Mouse (Mus musculus): ENCODE data around the gene Inhbb. TPM values are rescaled to one million over a fixed set of nuclear protein-coding genes. Genes with fewer than 3 reads are reported as not detected.

Inhbb gene
- polyA plus RNA-seq, 1 experiment from 2014 or later = 0.55 TPM

- H3K4me3 ChIP-seq (replicated peaks; ENCODE audit: low read depth, low read length) = no peak overlapping the region
- no peaks in the 10 kb centered on the region for H3K4me1 ChIP-seq (replicated peaks; ENCODE audit: insufficient read depth, low read length)
- no peak for TF ChIP-seq CTCF (IDR thresholded peaks at IDR 0.05; ENCODE audit: low read depth)
- ATAC-seq (replicated peaks; ENCODE audit: low FRiP score, low read depth) (no peak), DNase-seq (ENCODE audit: low spot score) (no peak)
- no peaks in the 10 kb centered on the region for H3K27me3 ChIP-seq (ENCODE audit: insufficient read depth, low read length)
- no peak overlapping the region for H3K27ac ChIP-seq
- H3K36me3 ChIP-seq (ENCODE audit: insufficient read depth, low read length) = no peaks in the 10 kb centered on the region
- H3K4me2 ChIP-seq (ENCODE audit: low read length) = no peak overlapping the region
- 93% methylated on average over 9 of the region's 9 CpGs for WGBS
- H3K9me3 ChIP-seq (replicated peaks; ENCODE audit: low read length) = no peaks in the 10 kb centered on the region
- no peak overlapping the region for H3K9ac ChIP-seq (ENCODE audit: low read depth, low read length)
Observed at GRCm38 (mm10) chr1:119438105-119438637, 16.1 kb upstream of the Inhbb start.

DNA sequence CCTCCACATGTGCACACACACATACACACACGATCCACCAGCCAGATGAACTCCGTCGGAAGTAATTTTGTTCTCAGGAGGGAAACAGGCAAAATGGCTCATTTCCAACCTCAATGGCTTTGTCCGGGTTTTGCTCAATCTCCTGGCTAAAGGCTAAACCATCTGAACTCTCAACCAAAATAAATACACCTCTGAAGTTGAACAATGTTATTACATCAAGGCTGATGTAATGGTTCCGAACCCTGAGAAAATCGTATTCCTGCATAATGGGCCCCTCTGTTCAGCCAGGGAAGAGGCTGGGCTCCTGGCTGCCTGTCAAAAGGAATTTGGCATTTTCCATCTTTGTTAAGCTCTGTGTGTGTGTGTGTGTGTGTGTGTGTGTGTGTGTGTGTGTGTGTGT is 15.4 kb upstream of the Inhbb start:
- H3K4me2 ChIP-seq (ENCODE audit: low read length) = no peak overlapping the region
- no peaks in the 10 kb centered on the region for H3K36me3 ChIP-seq (ENCODE audit: insufficient read depth, low read length)
- H3K9me3 ChIP-seq (replicated peaks; ENCODE audit: low read length) = no peaks in the 10 kb centered on the region
- DNase-seq (ENCODE audit: low spot score) (no peak), ATAC-seq (replicated peaks; ENCODE audit: low FRiP score, low read depth) (no peak)
- H3K9ac ChIP-seq (ENCODE audit: low read depth, low read length) = no peak overlapping the region
- no peak for TF ChIP-seq CTCF (IDR thresholded peaks at IDR 0.05; ENCODE audit: low read depth)
- WGBS = 68% methylated on average over 6 of the region's 6 CpGs
- no peaks in the 10 kb centered on the region for H3K4me1 ChIP-seq (replicated peaks; ENCODE audit: insufficient read depth, low read length)
- no peak overlapping the region for H3K4me3 ChIP-seq (replicated peaks; ENCODE audit: low read depth, low read length)
- H3K27me3 ChIP-seq (ENCODE audit: insufficient read depth, low read length) = no peaks in the 10 kb centered on the region
- no peak overlapping the region for H3K27ac ChIP-seq

GRCm38 (mm10) chr1:119424141-119424860 is 2.3 kb upstream of the Inhbb start:
- no peak overlapping the region for H3K27ac ChIP-seq
- ATAC-seq (replicated peaks; ENCODE audit: low FRiP score, low read depth) (no peak), DNase-seq (ENCODE audit: low spot score) (peak; percentile 3)
- TF ChIP-seq CTCF (IDR thresholded peaks at IDR 0.05; ENCODE audit: low read depth) = no peak
- no peak overlapping the region for H3K9ac ChIP-seq (ENCODE audit: low read depth, low read length)
- H3K9me3 ChIP-seq (replicated peaks; ENCODE audit: low read length) = no peaks in the 10 kb centered on the region
- H3K4me2 ChIP-seq (ENCODE audit: low read length) = no peak overlapping the region
- H3K36me3 ChIP-seq (ENCODE audit: insufficient read depth, low read length) = no peaks in the 10 kb centered on the region
- H3K27me3 ChIP-seq (ENCODE audit: insufficient read depth, low read length) = peaks cover 33% of the 10 kb centered on the region
- 10% methylated on average over 6 of the region's 6 CpGs for WGBS
- H3K4me1 ChIP-seq (replicated peaks; ENCODE audit: insufficient read depth, low read length) = peaks cover 14% of the 10 kb centered on the region
- no peak overlapping the region for H3K4me3 ChIP-seq (replicated peaks; ENCODE audit: low read depth, low read length)

DNA sequence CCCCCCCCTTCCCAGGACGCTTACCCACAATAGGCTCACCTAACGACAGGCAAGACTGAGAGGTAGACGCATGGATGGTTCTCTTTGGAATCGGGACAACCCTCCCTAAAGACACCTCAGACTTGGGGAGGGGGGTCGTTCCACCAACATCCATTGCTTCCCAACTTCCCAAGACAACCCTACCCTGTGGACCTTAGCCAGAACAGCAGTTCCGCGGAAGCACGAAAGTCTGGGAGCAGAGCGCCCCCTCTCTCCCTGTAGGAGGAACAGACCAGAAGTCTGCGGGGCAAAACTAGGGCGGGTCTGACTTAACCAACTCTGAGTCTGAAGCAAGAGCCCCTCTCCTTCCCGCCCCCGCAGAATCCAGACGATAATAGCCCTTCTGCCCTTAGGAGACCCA is 1.5 kb upstream of the Inhbb start:
- DNase-seq (ENCODE audit: low spot score) (peak; percentile 79), ATAC-seq (replicated peaks; ENCODE audit: low FRiP score, low read depth) (0 out of 2 replicates have a peak, but pooled peaks have one; percentile 27)
- Histone ChIP-seq H3K4me2 (ENCODE audit: low read length) (no peak overlapping the region), H3K4me3 (replicated peaks; ENCODE audit: low read depth, low read length) (no peak overlapping the region), H3K27ac (no peak overlapping the region), H3K9ac (ENCODE audit: low read depth, low read length) (no peak overlapping the region), H3K36me3 (ENCODE audit: insufficient read depth, low read length) (no peaks in the 10 kb centered on the region), H3K9me3 (replicated peaks; ENCODE audit: low read length) (no peaks in the 10 kb centered on the region), H3K27me3 (ENCODE audit: insufficient read depth, low read length) (peaks cover 41% of the 10 kb centered on the region), H3K4me1 (replicated peaks; ENCODE audit: insufficient read depth, low read length) (peaks cover 14% of the 10 kb centered on the region)
- 4% methylated on average over 14 of the region's 14 CpGs for WGBS
- TF ChIP-seq CTCF (IDR thresholded peaks at IDR 0.05; ENCODE audit: low read depth) = peak; percentile 74

DNA sequence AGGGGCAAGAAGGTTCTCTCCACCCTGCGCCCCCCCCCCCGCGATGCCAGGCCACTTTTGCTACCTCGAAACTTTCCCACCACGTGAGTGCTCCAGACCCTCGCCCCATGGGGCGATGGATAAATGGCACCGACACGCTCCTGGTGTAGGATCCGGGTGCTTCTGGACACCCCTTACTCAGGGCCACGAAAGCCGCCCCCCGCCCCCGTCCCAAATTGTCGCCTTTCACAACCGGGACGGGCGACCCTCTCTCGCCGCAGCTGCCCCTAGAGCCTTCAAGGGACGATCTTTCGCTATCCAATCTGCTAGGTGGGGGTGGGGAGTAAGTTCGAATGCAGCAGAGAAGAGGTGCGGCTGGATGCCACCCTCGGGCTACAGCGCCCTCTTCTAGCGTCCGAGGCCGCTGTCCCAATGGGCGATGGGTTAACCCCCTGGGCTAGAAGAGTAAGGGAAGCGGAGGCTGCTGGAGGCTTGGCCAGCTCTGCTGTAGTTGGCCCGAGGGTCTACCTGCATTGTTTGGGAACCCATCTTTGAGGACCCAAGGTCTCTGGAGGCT is 490 bp upstream of the Inhbb start:
- peak; percentile 12; the same call in 1 of the 2 replicates for TF ChIP-seq CTCF (IDR thresholded peaks at IDR 0.05; ENCODE audit: low read depth)
- Histone ChIP-seq H3K4me3 (replicated peaks; ENCODE audit: low read depth, low read length) (peak overlapping the region; percentile 57), H3K9ac (ENCODE audit: low read depth, low read length) (no peak overlapping the region), H3K27me3 (ENCODE audit: insufficient read depth, low read length) (peaks cover 51% of the 10 kb centered on the region), H3K4me2 (ENCODE audit: low read length) (peak overlapping the region; percentile 98), H3K36me3 (ENCODE audit: insufficient read depth, low read length) (no peaks in the 10 kb centered on the region), H3K9me3 (replicated peaks; ENCODE audit: low read length) (no peaks in the 10 kb centered on the region), H3K4me1 (replicated peaks; ENCODE audit: insufficient read depth, low read length) (peaks cover 14% of the 10 kb centered on the region), H3K27ac (no peak overlapping the region)
- WGBS = 1% methylated on average over 29 of the region's 32 CpGs
- DNase-seq (ENCODE audit: low spot score) (peak; percentile 11), ATAC-seq (replicated peaks; ENCODE audit: low FRiP score, low read depth) (no peak)

DNA sequence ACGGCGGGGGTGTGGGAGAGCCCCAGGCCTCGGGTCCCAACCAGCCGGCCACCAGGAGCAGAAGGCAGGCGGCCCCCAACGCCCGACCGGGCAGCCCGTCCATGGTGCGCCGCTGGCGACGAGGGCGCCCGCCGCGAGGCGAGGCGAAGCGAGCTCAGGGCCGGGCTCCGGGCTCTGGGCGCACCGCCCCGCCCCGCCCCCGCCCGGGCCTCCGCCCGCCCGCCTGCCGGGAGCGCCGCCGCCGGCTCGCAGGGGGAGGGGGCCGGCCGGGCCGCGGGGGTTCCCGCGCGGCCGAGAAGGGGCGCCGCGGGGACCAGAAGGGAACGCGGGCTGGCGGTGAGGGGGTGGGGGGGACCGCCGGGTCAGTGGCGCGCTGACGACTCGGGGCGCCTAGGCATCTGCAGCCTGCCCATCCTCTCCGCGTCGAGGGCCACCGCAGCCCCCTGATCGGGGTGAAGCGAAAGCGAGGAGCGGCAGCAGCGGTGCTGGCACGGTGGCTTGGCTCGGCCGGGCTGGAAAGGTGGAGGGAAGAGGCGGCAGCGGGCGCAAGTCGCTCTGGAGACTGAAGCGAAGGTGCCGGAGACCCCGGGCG is 968 bp downstream of the Inhbb start:
- 0 out of 2 replicates have a peak, but pooled peaks have one; percentile 44 for ATAC-seq (replicated peaks; ENCODE audit: low FRiP score, low read depth)
- Histone ChIP-seq H3K9ac (ENCODE audit: low read depth, low read length) (peak overlapping the region; percentile 49), H3K27me3 (ENCODE audit: insufficient read depth, low read length) (peaks cover 55% of the 10 kb centered on the region), H3K4me2 (ENCODE audit: low read length) (peak overlapping the region; percentile 98), H3K9me3 (replicated peaks; ENCODE audit: low read length) (no peaks in the 10 kb centered on the region), H3K4me1 (replicated peaks; ENCODE audit: insufficient read depth, low read length) (peaks cover 14% of the 10 kb centered on the region), H3K27ac (no peak overlapping the region), H3K36me3 (ENCODE audit: insufficient read depth, low read length) (no peaks in the 10 kb centered on the region), H3K4me3 (replicated peaks; ENCODE audit: low read depth, low read length) (peak overlapping the region; percentile 57)
- peak; percentile 29 for DNase-seq (ENCODE audit: low spot score)
- WGBS = under 1% methylated on average over 48 of the region's 78 CpGs
- no peak for TF ChIP-seq CTCF (IDR thresholded peaks at IDR 0.05; ENCODE audit: low read depth)

Measured in kidney, postnatal 0 days (tissue).